Mouse (Mus musculus) forebrain, embryonic 15.5 days (tissue): ENCODE data around the gene Efna1. TPM values are rescaled to one million over a fixed set of nuclear protein-coding genes. Genes with fewer than 3 reads are reported as not detected.
A peak's percentile ranks its signal among the peaks of the same experiment; 100 is the strongest.

ENCODE experiments used
- ATAC-seq: fragments of 200-750 bp; cut with Nextera tagmentation; replicated peaks from 2 replicates; pipeline ENCODE4 v1.8.0; 2017; ENCODE audit warnings: mild to moderate bottlenecking, moderate TSS enrichment, moderate library complexity
- H3K27ac ChIP-seq: fragments of 300-500 bp; sonication (generic); replicated peaks from 2 replicates; pipeline ENCODE4 v1.5.1; 2015; ENCODE audit warnings: mild to moderate bottlenecking, inconsistent platforms
- H3K27me3 ChIP-seq: fragments of 300-500 bp; sonication (generic); 2 replicates; pipeline ENCODE4 v1.6.1; 2015; ENCODE audit warnings: inconsistent platforms
- H3K36me3 ChIP-seq: fragments of 300-500 bp; sonication (generic); 2 replicates; pipeline ENCODE4 v1.6.1; 2015; ENCODE audit warnings: mild to moderate bottlenecking, inconsistent platforms
- H3K4me1 ChIP-seq: fragments of 300-500 bp; sonication (generic); 2 replicates; pipeline ENCODE4 v1.6.1; 2015; ENCODE audit warnings: inconsistent platforms
- H3K4me2 ChIP-seq: fragments of 300-500 bp; sonication (generic); replicated peaks from 2 replicates; pipeline ENCODE4 v1.6.1; 2015; ENCODE audit warnings: mild to moderate bottlenecking, inconsistent platforms
- H3K4me3 ChIP-seq: fragments of 300-500 bp; sonication (generic); 2 replicates; pipeline ENCODE4 v1.5.1; 2015; ENCODE audit warnings: mild to moderate bottlenecking, inconsistent platforms
- H3K9ac ChIP-seq: fragments of 300-500 bp; sonication (generic); replicated peaks from 2 replicates; pipeline ENCODE4 v1.6.1; 2015; ENCODE audit warnings: mild to moderate bottlenecking, inconsistent platforms
- H3K9me3 ChIP-seq: fragments of 300-500 bp; sonication (generic); 2 replicates; pipeline ENCODE4 v1.6.1; 2016; ENCODE audit warnings: inconsistent platforms
- WGBS: fragments of 180-500 bp; shearing (Covaris S2); methylation state at CpG from one replicate; pipeline ENCODE4 v1.1.7; 2015; ENCODE audit warnings: mixed read lengths; 5-methylcytosine and 5-hydroxymethylcytosine counted together
- microRNA counts: library from miRNA; unstranded; fragments of <30 nt; microRNA quantifications from one replicate; lab custom pipeline; 2016
- microRNA-seq: library from miRNA; unstranded; fragments of <30 nt; microRNA quantifications from one replicate; pipeline ENCODE4, GENCODE M21; 2016
- polyA plus RNA-seq: library from polyadenylated mRNA; unstranded; fragments of >200 nt; fragmentation: Nextera tagmentation; extraction: Ambion mirVana; gene quantifications from 2 replicates; pipeline ENCODE4 v1.2.1, GENCODE M21; 2015

Efna1 gene
- polyA plus RNA-seq, 1 experiment from 2014 or later, result 9.2 TPM

DNA sequence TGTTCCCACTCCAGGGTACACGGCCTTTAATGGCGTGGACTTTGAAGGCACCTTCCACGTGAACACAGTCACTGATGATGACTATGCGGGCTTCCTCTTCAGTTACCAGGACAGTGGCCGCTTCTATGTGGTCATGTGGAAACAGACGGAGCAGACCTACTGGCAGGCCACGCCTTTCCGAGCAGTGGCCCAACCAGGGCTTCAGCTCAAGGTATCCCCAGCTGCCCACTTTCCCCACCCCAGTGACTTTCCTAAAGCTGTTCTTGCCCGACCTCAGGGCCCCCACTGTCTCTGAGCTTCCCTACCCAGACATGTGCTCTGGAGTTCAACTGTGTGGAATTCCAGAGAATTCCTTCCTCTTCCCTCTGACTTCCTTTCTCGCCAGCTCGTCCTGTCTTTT lies 56.1 kb downstream of the Efna1 start:
- Histone ChIP-seq H3K36me3 (peaks cover 3% of the 10 kb centered on the region), H3K9ac (peak overlapping the region; percentile 54), H3K27ac (peak overlapping the region; percentile 90), H3K27me3 (no peaks in the 10 kb centered on the region), H3K4me1 (peaks cover 61% of the 10 kb centered on the region), H3K4me3 (peak overlapping the region; percentile 50), H3K9me3 (no peaks in the 10 kb centered on the region), H3K4me2 (peak overlapping the region; percentile 76)
- ATAC-seq, result no peak
- 22% methylated on average over 11 of the region's 11 CpGs for WGBS

MicroRNAs encoded within 50 kb of the gene (microRNA counts, 519-probe panel; counts per million panel counts)
- 2,689 counts per million, percentile 62 among the panel's probes with 10 or more counts for microRNA mmu-miR-92b (lab: Ali Mortazavi, UCI)

Small RNAs within 50 kb of the gene (microRNA-seq; reads per million reads assigned to microRNA genes)
- 6,393 reads per million, percentile 93 among the genes with 10 or more reads in this experiment for gene Mir92b

Other genes with a start within 250 kb of the Efna1 start
- gene Rusc1, start 187.8 kb downstream of the Efna1 start, polyA plus RNA-seq, result 74.8 and 76.2 TPM in 2 replicates
- not detected in 2 replicates for gene Gm43738, start 180.0 kb downstream of the Efna1 start, polyA plus RNA-seq
- 364 and 375 TPM in 2 replicates for gene Fdps, start 179.2 kb downstream of the Efna1 start, polyA plus RNA-seq
- gene Pklr, start 145.0 kb downstream of the Efna1 start, polyA plus RNA-seq, result 0.06 and 0.10 TPM in 2 replicates
- 30.1 and 34.3 TPM in 2 replicates for gene Hcn3, start 120.9 kb downstream of the Efna1 start, polyA plus RNA-seq
- gene Clk2, start 116.3 kb downstream of the Efna1 start, polyA plus RNA-seq, result 26.5 and 26.9 TPM in 2 replicates
- gene Scamp3, start 103.7 kb downstream of the Efna1 start, polyA plus RNA-seq, result 116 and 120 TPM in 2 replicates
- gene Fam189b, start 98.0 kb downstream of the Efna1 start, polyA plus RNA-seq, result 22.3 and 24.6 TPM in 2 replicates
- 39.2 and 42.7 TPM in 2 replicates for gene Gba, start 78.2 kb downstream of the Efna1 start, polyA plus RNA-seq
- 67.0 and 68.3 TPM in 2 replicates for gene Thbs3, start 66.0 kb downstream of the Efna1 start, polyA plus RNA-seq
- gene Mtx1, start 54.1 kb downstream of the Efna1 start, polyA plus RNA-seq, result 172 and 175 TPM in 2 replicates
- 1.1 and 1.8 TPM in 2 replicates for gene Muc1, start 52.1 kb downstream of the Efna1 start, polyA plus RNA-seq
- gene Krtcap2, start 35.2 kb downstream of the Efna1 start, polyA plus RNA-seq, result 192 and 205 TPM in 2 replicates
- gene Trim46, start 34.8 kb downstream of the Efna1 start, polyA plus RNA-seq, result 57.7 and 58.7 TPM in 2 replicates
- gene Dpm3, start 21.8 kb downstream of the Efna1 start, polyA plus RNA-seq, result 76.5 and 89.6 TPM in 2 replicates
- gene Slc50a1, start 10.6 kb downstream of the Efna1 start, polyA plus RNA-seq, result 35.4 and 40.6 TPM in 2 replicates
- 41.0 and 42.5 TPM in 2 replicates for gene Efna3, start 41.8 kb upstream of the Efna1 start, polyA plus RNA-seq
- gene Efna4, start 56.9 kb upstream of the Efna1 start, polyA plus RNA-seq, result 14.4 and 15.7 TPM in 2 replicates
- gene Adam15, start 68.9 kb upstream of the Efna1 start, polyA plus RNA-seq, result 32.9 and 34.0 TPM in 2 replicates
- 0.11 and 0.13 TPM in 2 replicates for gene Dcst2, start 80.8 kb upstream of the Efna1 start, polyA plus RNA-seq
- gene Dcst1, start 84.1 kb upstream of the Efna1 start, polyA plus RNA-seq, result 0.51 and 0.89 TPM in 2 replicates
- 0.37 and 0.52 TPM in 2 replicates for gene Zbtb7b, start 113.6 kb upstream of the Efna1 start, polyA plus RNA-seq
- 0.64 and 0.82 TPM in 2 replicates for gene Lenep, start 121.7 kb upstream of the Efna1 start, polyA plus RNA-seq
- 42.0 and 42.3 TPM in 2 replicates for gene Flad1, start 130.7 kb upstream of the Efna1 start, polyA plus RNA-seq
- gene Cks1b, start 137.2 kb upstream of the Efna1 start, polyA plus RNA-seq, result 165 and 196 TPM in 2 replicates
- gene Shc1, start 137.3 kb upstream of the Efna1 start, polyA plus RNA-seq, result 14.3 and 15.8 TPM in 2 replicates
- 39.4 and 41.5 TPM in 2 replicates for gene Pygo2, start 149.1 kb upstream of the Efna1 start, polyA plus RNA-seq
- 12.1 and 15.1 TPM in 2 replicates for gene Pbxip1, start 155.6 kb upstream of the Efna1 start, polyA plus RNA-seq
- 80.2 and 80.9 TPM in 2 replicates for gene Pmvk, start 173.4 kb upstream of the Efna1 start, polyA plus RNA-seq
- gene Kcnn3, start 239.0 kb upstream of the Efna1 start, polyA plus RNA-seq, result 9.0 and 10.4 TPM in 2 replicates